Mouse (Mus musculus) midbrain, embryonic 13.5 days (tissue): ENCODE results near the gene Gm45799. TPM values are rescaled to one million over a fixed set of nuclear protein-coding genes. Genes with fewer than 3 reads are reported as not detected.
A peak's percentile ranks its signal among the peaks of the same experiment; 100 is the strongest.

ENCODE experiments used
- ATAC-seq: fragments of 200-750 bp; cut with Nextera tagmentation; 2 replicates; pipeline ENCODE4 v1.8.0; 2017; ENCODE audit warnings: mild to moderate bottlenecking, moderate TSS enrichment, moderate library complexity
- H3K27ac ChIP-seq: fragments of 300-500 bp; sonication (generic); 2 replicates; pipeline ENCODE4 v1.5.1; 2015; ENCODE audit warnings: inconsistent platforms, mild to moderate bottlenecking, moderate library complexity
- H3K27me3 ChIP-seq: fragments of 300-500 bp; sonication (generic); 2 replicates; pipeline ENCODE4 v1.6.1; 2015; ENCODE audit warnings: mild to moderate bottlenecking, inconsistent platforms
- H3K36me3 ChIP-seq: fragments of 300-500 bp; sonication (generic); 2 replicates; pipeline ENCODE4 v1.6.1; 2015; ENCODE audit warnings: mild to moderate bottlenecking, inconsistent platforms
- H3K4me1 ChIP-seq: fragments of 300-500 bp; sonication (generic); replicated peaks from 2 replicates; pipeline ENCODE4 v1.6.1; 2015; ENCODE audit warnings: inconsistent platforms
- H3K4me2 ChIP-seq: fragments of 300-500 bp; sonication (generic); replicated peaks from 2 replicates; pipeline ENCODE4 v1.6.1; 2015; ENCODE audit warnings: moderate library complexity, mild to moderate bottlenecking, inconsistent platforms
- H3K4me3 ChIP-seq: fragments of 300-500 bp; sonication (generic); replicated peaks from 2 replicates; pipeline ENCODE4 v1.5.1; 2015; ENCODE audit warnings: mild to moderate bottlenecking, inconsistent platforms
- H3K9ac ChIP-seq: fragments of 300-500 bp; sonication (generic); replicated peaks from 2 replicates; pipeline ENCODE4 v1.6.1; 2015; ENCODE audit warnings: mild to moderate bottlenecking, inconsistent platforms
- H3K9me3 ChIP-seq: fragments of 300-500 bp; sonication (generic); 2 replicates; pipeline ENCODE4 v1.6.1; 2016; ENCODE audit warnings: mild to moderate bottlenecking, inconsistent platforms
- WGBS: fragments of 180-500 bp; shearing (Covaris S2); methylation state at CpG from one replicate; pipeline ENCODE4 v1.1.7; 2015; 5-methylcytosine and 5-hydroxymethylcytosine counted together
- polyA plus RNA-seq: library from polyadenylated mRNA; unstranded; fragments of >200 nt; fragmentation: Nextera tagmentation; extraction: Ambion mirVana; gene quantifications from 2 replicates; pipeline ENCODE4 v1.2.1, GENCODE M21; 2015

Gm45799 gene
- polyA plus RNA-seq, 1 experiment from 2014 or later = 14.7 TPM

GRCm38 (mm10) chr7:105628633-105629032 lies 11.7 kb upstream of the Gm45799 start:
- Histone ChIP-seq H3K27ac (peak overlapping the region; percentile 35), H3K27me3 (no peaks in the 10 kb centered on the region), H3K9ac (0 out of 2 replicates have a peak overlapping the region, but pooled peaks have one; percentile 30)

GRCm38 (mm10) chr7:105632551-105632972 lies 7.8 kb upstream of the Gm45799 start:
- Histone ChIP-seq H3K9me3 (no peaks in the 10 kb centered on the region), H3K27ac (peak overlapping the region; percentile 89), H3K4me1 (peaks cover 58% of the 10 kb centered on the region), H3K4me3 (peak overlapping the region; percentile 83), H3K9ac (peak overlapping the region; percentile 90), H3K27me3 (no peaks in the 10 kb centered on the region), H3K4me2 (peak overlapping the region; percentile 80), H3K36me3 (peaks cover 21% of the 10 kb centered on the region)
- ATAC-seq = peak; percentile 31; the same call in 1 of the 2 replicates
- WGBS = 22% methylated on average over 4 of the region's 4 CpGs

More at GRCm38 (mm10) chr7:105628633-105629032, 11.7 kb upstream of the Gm45799 start:
- peaks cover 46% of the 10 kb centered on the region for H3K4me1 ChIP-seq
- ATAC-seq = peak; percentile 38; the same call in 1 of the 2 replicates
- 16% methylated on average over 3 of the region's 3 CpGs for WGBS
- H3K36me3 ChIP-seq = peaks cover 21% of the 10 kb centered on the region
- no peaks in the 10 kb centered on the region for H3K9me3 ChIP-seq
- H3K4me3 ChIP-seq = no peak overlapping the region
- H3K4me2 ChIP-seq = no peak overlapping the region; the same call in 1 of the 2 replicates

- peak within 1 kb of the TSS; percentile 90 for H3K9ac ChIP-seq
- H3K4me1 ChIP-seq = peaks cover 56% of the 10 kb centered on the region
- no peaks in the 10 kb centered on the region for H3K27me3 ChIP-seq
- peak; percentile 88 for ATAC-seq
- peak within 1 kb of the TSS; percentile 80 for H3K4me2 ChIP-seq
- peaks cover 27% of the 10 kb centered on the region for H3K36me3 ChIP-seq
- H3K27ac ChIP-seq = peak within 1 kb of the TSS; percentile 89
- 1% methylated on average over 49 of the region's 71 CpGs for WGBS
- H3K9me3 ChIP-seq = no peaks in the 10 kb centered on the region
- H3K4me3 ChIP-seq = peak within 1 kb of the TSS; percentile 83
These were observed 7.1 kb upstream of the Gm45799 start, which contains the start of gene Trim3 for GRCm38 (mm10) chr7:105633127-105633800. Gene Trim3, minus strand, starts transcription at chr7:105633571.

GRCm38 (mm10) chr7:105633801-105634135 lies 6.6 kb upstream of the Gm45799 start:
- 4% methylated on average over 10 of the region's 10 CpGs for WGBS
- no peaks in the 10 kb centered on the region for H3K9me3 ChIP-seq
- H3K4me3 ChIP-seq = peak overlapping the region; percentile 83
- H3K27me3 ChIP-seq = no peaks in the 10 kb centered on the region
- ATAC-seq = no peak
- H3K9ac ChIP-seq = peak overlapping the region; percentile 90
- H3K4me2 ChIP-seq = peak overlapping the region; percentile 80
- peaks cover 27% of the 10 kb centered on the region for H3K36me3 ChIP-seq
- peaks cover 56% of the 10 kb centered on the region for H3K4me1 ChIP-seq
- peak overlapping the region; percentile 89 for H3K27ac ChIP-seq

GRCm38 (mm10) chr7:105634272-105634920 lies 6.0 kb upstream of the Gm45799 start:
- Histone ChIP-seq H3K27ac (0 out of 2 replicates have a peak overlapping the region, but pooled peaks have one; percentile 89), H3K4me3 (peak overlapping the region; percentile 83), H3K27me3 (no peaks in the 10 kb centered on the region), H3K36me3 (peaks cover 27% of the 10 kb centered on the region), H3K9me3 (no peaks in the 10 kb centered on the region), H3K9ac (no peak overlapping the region; the same call in 1 of the 2 replicates), H3K4me1 (peaks cover 56% of the 10 kb centered on the region), H3K4me2 (peak overlapping the region; percentile 80)
- WGBS = 43% methylated on average over 9 of the region's 9 CpGs
- ATAC-seq = no peak

GRCm38 (mm10) chr7:105635726-105636125 lies 4.6 kb upstream of the Gm45799 start:
- Histone ChIP-seq H3K4me3 (no peak overlapping the region), H3K4me1 (peaks cover 51% of the 10 kb centered on the region), H3K9me3 (no peaks in the 10 kb centered on the region), H3K9ac (no peak overlapping the region), H3K27ac (0 out of 2 replicates have a peak overlapping the region, but pooled peaks have one; percentile 3), H3K36me3 (peaks cover 27% of the 10 kb centered on the region), H3K27me3 (no peaks in the 10 kb centered on the region), H3K4me2 (no peak overlapping the region)
- no peak for ATAC-seq
- WGBS = 97% methylated on average over 2 of the region's 2 CpGs

- WGBS = 94% methylated on average over 6 of the region's 6 CpGs
- no peak for ATAC-seq
- no peak overlapping the region for H3K27ac ChIP-seq
- H3K36me3 ChIP-seq = peaks cover 34% of the 10 kb centered on the region
- H3K9ac ChIP-seq = no peak overlapping the region
- no peak overlapping the region for H3K4me2 ChIP-seq
- no peak overlapping the region for H3K4me3 ChIP-seq
- H3K9me3 ChIP-seq = no peaks in the 10 kb centered on the region
- H3K4me1 ChIP-seq = peaks cover 40% of the 10 kb centered on the region
- no peaks in the 10 kb centered on the region for H3K27me3 ChIP-seq
These were observed 1.6 kb upstream of the Gm45799 start for GRCm38 (mm10) chr7:105638776-105639175.

GRCm38 (mm10) chr7:105639304-105639703 lies 1.0 kb upstream of the Gm45799 start:
- no peak for ATAC-seq
- peaks cover 34% of the 10 kb centered on the region for H3K4me1 ChIP-seq

GRCm38 (mm10) chr7:105639756-105640155 lies 596 bp upstream of the Gm45799 start, which contains the start of gene Timm10b:
Gene Timm10b, plus strand, starts transcription at chr7:105640056.
- WGBS = 0% methylated on average over 2 of the region's 2 CpGs
- peak; percentile 2; the same call in 1 of the 2 replicates for ATAC-seq
- peak within 1 kb of the TSS; percentile 84 for H3K27ac ChIP-seq

More at GRCm38 (mm10) chr7:105639304-105639703, 1.0 kb upstream of the Gm45799 start:
- H3K27me3 ChIP-seq = no peaks in the 10 kb centered on the region
- H3K4me3 ChIP-seq = peak overlapping the region; percentile 79
- H3K4me2 ChIP-seq = peak overlapping the region; percentile 98
- peaks cover 36% of the 10 kb centered on the region for H3K36me3 ChIP-seq
- H3K9ac ChIP-seq = peak overlapping the region; percentile 94
- WGBS = 78% methylated on average over 9 of the region's 9 CpGs
- H3K27ac ChIP-seq = no peak overlapping the region
- H3K9me3 ChIP-seq = no peaks in the 10 kb centered on the region

GRCm38 (mm10) chr7:105640894-105641255 lies 523 bp downstream of the Gm45799 start:
- Histone ChIP-seq H3K4me1 (peaks cover 29% of the 10 kb centered on the region), H3K36me3 (peaks cover 32% of the 10 kb centered on the region), H3K4me3 (peak overlapping the region; percentile 79), H3K4me2 (peak overlapping the region; percentile 98), H3K27me3 (no peaks in the 10 kb centered on the region), H3K9me3 (no peaks in the 10 kb centered on the region), H3K9ac (peak overlapping the region; percentile 87), H3K27ac (peak overlapping the region; percentile 84)
- ATAC-seq = no peak
- WGBS = under 1% methylated on average over 15 of the region's 18 CpGs

More at GRCm38 (mm10) chr7:105639756-105640155, 596 bp upstream of the Gm45799 start, which contains the start of gene Timm10b:
- Histone ChIP-seq H3K27me3 (no peaks in the 10 kb centered on the region), H3K36me3 (peaks cover 36% of the 10 kb centered on the region), H3K9me3 (no peaks in the 10 kb centered on the region), H3K4me3 (peak within 1 kb of the TSS; percentile 79), H3K4me1 (peaks cover 30% of the 10 kb centered on the region), H3K4me2 (peak within 1 kb of the TSS; percentile 98), H3K9ac (peak within 1 kb of the TSS; percentile 94)

GRCm38 (mm10) chr7:105641936-105642335 lies 1.6 kb downstream of the Gm45799 start:
- Histone ChIP-seq H3K27me3 (no peaks in the 10 kb centered on the region), H3K9ac (0 out of 2 replicates have a peak overlapping the region, but pooled peaks have one; percentile 87), H3K4me3 (no peak overlapping the region), H3K27ac (no peak overlapping the region), H3K4me2 (peak overlapping the region; percentile 98; the same call in 1 of the 2 replicates), H3K9me3 (no peaks in the 10 kb centered on the region), H3K4me1 (peaks cover 29% of the 10 kb centered on the region), H3K36me3 (peaks cover 21% of the 10 kb centered on the region)
- ATAC-seq = no peak
- WGBS = 91% methylated on average over 3 of the region's 3 CpGs
